Mouse (Mus musculus): ENCODE data around the gene Camsap2.

Camsap2 gene

DNA sequence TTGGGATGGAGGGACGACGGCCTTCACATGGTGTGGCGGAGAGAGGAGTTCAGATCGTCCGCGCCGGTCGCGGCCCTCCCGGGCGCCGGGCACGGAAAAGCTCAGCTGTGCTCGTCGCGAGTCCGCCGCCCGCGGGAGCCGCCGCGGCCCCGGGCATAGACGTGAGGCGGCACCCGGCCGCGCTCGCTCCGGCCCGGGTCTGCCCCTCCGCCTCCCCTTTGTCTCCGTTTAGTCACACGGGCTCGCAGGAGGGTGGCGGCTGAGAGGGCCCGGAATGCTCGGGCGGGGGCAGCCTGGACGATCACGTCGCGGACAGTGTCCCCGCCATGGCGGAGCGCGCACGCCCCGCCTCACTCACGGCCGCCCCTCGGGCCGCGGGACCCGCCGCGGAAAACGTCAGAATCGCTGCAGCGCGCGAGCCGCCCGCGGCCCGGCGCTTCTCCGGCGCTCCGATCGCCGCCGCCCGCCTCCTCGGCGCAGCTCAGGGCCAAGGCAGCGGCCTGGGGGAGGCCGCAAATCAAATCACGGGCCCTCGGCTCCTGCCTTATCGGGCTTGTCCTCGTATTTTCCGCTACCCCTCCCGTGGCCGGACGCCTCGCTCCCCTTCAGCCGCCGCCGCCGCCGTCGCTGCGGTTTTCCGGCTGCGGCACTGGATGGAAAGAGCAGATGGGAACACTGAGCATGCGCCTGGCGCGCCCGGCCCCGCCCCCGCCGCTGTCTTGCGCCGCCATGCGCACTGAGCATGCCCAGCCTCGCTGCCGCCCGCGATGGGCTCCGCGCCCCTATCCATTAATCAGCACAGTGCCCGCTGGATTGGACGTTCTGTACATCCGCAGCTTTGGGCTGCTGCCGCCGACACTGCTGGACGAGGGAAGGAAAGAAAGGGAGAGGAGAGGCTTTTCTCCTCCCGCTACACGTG is at the start of gene Camsap2:
TSS of gene Camsap2 (minus strand) at position 651 of the 919 bp plus-strand sequence.
- peak; percentile 92 to 93 for DNase-seq (ENCODE audit: low spot score in 2 of 2)

DNA sequence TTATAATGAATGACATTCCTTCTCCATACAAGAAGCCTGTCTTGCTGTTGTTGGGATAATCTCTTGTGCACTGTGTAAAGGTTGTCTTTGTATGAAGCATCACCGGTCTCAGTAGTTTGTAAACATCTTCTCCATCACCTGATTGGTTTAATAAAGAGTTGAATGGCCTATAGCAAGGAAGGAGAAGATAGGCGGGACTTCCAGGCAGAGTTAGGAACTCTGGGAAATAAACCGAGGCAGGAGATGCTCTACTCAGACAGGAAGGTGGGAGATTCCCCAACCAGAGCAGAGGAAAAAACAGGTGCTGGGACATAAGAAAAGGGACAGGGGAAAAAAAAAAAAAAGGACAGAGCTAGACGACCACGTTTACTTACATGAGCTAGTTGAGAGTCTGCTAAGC is 49.2 kb upstream of the Camsap2 start:
- DNase-seq (ENCODE audit: low spot score in 2 of 2) = no peak

GRCm38 (mm10) chr1:136394506-136394905 is 48.6 kb upstream of the Camsap2 start:
- DNase-seq (ENCODE audit: low spot score in 2 of 2) = no peak

DNA sequence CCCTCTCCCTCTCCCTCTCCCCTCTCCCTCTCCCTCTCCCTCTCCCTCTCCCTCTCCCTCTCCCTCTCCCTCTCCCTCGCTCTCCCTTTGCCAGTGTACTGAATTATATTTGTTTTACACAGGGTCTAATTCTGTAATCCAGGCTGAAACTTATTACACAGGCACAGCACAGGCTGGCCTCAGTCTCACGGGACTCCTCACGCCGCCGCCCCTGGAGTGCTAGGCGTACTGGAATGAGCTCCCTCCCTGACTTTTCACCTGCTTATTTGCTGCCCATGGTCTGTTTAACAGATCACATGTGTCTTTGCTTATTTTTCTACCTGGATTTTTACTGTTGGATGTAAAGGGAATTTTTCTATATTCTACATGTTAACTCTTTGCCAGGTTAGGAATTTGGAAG is 41.0 kb upstream of the Camsap2 start:
- DNase-seq (ENCODE audit: low spot score in 2 of 2) = no peak

GRCm38 (mm10) chr1:136381583-136381982 is 35.7 kb upstream of the Camsap2 start:
- DNase-seq (ENCODE audit: low spot score in 2 of 2) = no peak

DNA sequence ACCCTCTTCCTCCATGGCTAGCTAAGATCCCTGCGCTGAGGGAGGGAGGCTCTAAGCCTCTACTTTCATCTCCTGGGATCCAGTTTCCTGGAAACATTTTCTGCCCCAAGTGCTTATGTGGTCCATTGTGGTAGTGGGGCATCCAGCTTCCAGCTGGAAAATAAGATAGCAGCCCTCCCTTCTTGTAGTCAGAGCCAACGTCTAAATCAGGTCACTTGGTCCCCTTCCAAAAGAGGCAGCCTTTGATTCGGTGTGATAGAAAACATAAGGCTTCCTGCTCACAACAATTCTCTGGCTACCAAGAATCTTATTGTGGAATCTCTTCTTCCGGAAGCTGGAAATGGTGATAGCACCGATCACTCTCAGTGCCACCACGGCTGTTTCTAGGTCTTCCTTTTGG is 35.3 kb upstream of the Camsap2 start:
- DNase-seq (ENCODE audit: low spot score in 2 of 2) = no peak

GRCm38 (mm10) chr1:136380606-136381005 is 34.7 kb upstream of the Camsap2 start:
- DNase-seq (ENCODE audit: low spot score in 2 of 2) = no peak

DNA sequence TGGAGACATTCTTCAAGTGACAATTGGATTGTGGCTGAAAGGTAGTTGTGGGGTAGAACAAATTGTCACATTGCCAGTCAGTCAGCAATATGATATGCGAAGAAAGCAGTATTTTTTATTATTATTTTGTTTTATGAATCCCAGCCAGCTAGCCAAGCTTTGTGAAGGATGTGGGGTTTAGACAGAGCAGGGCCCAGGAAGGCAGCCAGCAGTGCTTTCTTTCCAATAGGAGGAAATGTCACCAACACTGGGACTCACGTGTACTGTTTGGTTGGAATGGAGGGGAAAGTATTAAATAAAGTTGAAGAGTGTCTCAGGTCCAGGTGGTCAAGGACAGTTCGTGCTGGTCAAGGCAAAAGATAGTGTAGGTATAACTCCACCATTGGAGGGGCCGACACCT is 34.3 kb upstream of the Camsap2 start:
- no peak for DNase-seq (ENCODE audit: low spot score in 2 of 2)

DNA sequence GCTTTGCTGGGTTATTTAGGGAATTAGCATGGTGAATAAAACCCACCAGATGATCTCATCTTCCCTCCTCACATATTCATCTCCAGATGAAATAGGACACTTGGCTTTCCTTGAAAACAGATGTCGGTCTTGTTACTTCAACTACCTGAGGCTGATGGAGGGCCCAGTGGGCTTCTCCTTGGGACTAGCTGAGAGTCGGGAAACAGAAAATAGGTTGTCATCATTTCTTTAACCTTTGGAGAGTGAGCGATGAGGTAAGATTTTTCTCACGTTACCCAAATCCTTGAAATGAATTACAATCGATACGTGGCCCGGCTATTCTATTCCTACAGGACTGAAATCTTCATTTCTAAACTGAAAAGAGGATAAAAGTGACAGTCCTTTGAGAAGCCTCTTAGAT is 33.4 kb upstream of the Camsap2 start:
- DNase-seq (ENCODE audit: low spot score in 2 of 2) = no peak

GRCm38 (mm10) chr1:136365986-136366385 is 20.1 kb upstream of the Camsap2 start:
- no peak for DNase-seq (ENCODE audit: low spot score in 2 of 2)

DNA sequence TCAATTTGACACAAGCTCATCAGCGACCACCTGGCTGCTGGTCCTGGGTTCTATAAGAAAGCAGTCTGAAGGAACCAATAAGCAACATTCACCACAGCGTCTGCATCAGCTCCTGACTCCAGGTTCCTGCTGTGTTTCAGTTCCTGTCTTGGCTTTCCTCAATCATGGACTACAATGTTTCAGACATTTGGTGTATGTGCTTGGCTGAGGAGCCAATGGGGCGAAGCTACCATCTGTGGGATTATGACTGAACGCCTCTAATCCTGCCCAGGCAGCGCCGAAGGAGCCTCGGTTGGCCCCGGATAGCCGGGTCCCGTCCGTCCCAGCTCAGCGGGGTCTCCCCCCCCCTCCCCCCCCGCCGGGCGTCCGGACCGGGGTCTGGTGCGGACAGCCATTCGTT is 18.8 kb upstream of the Camsap2 start:
- peak; percentile 46 to 84 for DNase-seq (ENCODE audit: low spot score in 2 of 2)

GRCm38 (mm10) chr1:136363035-136363434 is 17.1 kb upstream of the Camsap2 start:
- DNase-seq (ENCODE audit: low spot score in 2 of 2) = no peak

DNA sequence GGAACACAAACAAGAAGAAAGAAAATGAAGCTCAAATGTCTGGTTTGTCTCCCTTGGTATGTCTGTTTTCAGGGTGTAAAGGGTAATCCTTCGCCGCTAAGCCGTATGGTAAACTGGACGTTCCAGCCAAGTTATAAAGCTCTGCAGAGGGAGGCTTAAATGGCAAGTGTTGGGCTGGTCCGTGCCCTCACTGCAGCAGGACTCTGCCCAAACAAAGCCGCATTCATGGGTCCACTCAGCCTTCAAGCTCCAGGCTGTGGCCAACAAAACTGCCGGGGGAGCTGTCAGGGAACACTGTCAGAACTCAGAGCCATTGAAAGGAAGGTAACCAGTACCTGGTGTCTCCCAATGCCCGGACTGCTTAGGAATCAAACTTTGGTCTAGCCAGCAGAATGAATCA is 16.7 kb upstream of the Camsap2 start:
- DNase-seq (ENCODE audit: low spot score in 2 of 2) = no peak

DNA sequence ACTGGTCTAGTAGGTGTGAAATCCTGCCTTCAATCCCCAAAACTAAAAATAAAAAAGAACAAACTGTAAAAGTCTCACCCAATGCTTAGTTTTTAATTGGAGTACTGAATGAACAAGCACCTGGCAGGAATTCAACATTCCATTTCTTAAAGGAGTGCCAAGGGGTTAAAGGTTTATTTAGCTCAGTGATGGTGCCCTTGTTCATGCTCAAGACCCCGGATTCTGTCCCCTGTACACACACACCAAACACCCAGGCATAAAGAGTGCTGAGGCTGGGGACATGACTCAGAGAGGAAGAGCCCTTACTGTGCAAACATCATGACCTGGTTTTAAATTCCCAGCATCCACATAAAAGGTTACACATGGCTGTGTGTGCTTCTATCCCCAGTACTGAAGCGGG is 15.5 kb upstream of the Camsap2 start:
- no peak for DNase-seq (ENCODE audit: low spot score in 2 of 2)

GRCm38 (mm10) chr1:136360909-136361308 is 15.0 kb upstream of the Camsap2 start:
- no peak for DNase-seq (ENCODE audit: low spot score in 2 of 2)

GRCm38 (mm10) chr1:136358841-136359360 is 13.0 kb upstream of the Camsap2 start:
- DNase-seq (ENCODE audit: low spot score in 2 of 2) = no peak

GRCm38 (mm10) chr1:136355651-136356050 is 9.7 kb upstream of the Camsap2 start:
- DNase-seq (ENCODE audit: low spot score in 2 of 2) = no peak

DNA sequence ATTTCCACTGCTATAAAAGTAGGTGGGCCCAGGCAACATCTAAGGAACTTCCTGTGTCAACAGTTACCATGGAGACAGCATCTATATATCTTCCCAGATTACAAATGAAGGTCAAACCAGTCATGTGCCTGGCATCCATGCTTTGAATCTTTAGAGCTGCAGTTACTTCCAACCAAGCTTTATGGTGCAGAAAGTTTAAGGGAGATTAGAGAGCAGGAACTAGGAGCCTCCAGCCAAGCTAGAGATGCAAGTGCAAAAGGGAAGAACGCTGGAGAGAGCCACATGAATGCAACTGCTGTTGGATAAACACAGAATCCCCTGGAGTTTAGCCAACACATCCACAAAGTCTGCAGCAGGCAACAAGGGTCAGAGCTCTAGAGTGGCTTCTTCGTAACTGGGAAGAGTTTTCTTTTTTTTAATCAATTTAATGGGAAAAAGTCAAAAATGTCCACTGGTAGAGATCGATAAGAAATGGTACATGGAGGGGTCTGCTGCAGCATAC is 4.8 kb upstream of the Camsap2 start:
- DNase-seq (ENCODE audit: low spot score in 2 of 2) = no peak

DNA sequence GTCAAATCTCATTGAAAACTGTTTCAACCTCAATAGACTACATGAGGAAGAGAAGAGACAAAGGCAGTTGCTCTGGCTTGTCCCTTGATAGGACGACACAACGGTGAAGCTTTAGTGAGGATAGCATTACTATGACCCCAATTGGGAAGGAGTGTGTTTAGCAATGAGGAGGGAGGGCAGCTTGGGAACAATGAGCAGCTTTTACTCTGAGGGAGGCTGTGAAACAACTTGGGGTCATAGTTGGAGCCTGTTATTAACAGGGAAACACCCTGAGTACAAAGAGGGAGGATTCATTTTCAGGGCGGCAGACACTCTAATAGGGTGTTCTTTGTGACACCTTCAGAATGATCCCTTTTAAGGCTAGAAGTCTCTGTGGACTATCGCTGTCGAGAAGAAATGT is 2.2 kb upstream of the Camsap2 start:
- no peak for DNase-seq (ENCODE audit: low spot score in 2 of 2)

- no peak for DNase-seq (ENCODE audit: low spot score in 2 of 2)
Observed at GRCm38 (mm10) chr1:136347140-136347539, 1.2 kb upstream of the Camsap2 start.

- DNase-seq (ENCODE audit: low spot score in 2 of 2) = no peak
Observed at GRCm38 (mm10) chr1:136346373-136347035, 600 bp upstream of the Camsap2 start.

DNA sequence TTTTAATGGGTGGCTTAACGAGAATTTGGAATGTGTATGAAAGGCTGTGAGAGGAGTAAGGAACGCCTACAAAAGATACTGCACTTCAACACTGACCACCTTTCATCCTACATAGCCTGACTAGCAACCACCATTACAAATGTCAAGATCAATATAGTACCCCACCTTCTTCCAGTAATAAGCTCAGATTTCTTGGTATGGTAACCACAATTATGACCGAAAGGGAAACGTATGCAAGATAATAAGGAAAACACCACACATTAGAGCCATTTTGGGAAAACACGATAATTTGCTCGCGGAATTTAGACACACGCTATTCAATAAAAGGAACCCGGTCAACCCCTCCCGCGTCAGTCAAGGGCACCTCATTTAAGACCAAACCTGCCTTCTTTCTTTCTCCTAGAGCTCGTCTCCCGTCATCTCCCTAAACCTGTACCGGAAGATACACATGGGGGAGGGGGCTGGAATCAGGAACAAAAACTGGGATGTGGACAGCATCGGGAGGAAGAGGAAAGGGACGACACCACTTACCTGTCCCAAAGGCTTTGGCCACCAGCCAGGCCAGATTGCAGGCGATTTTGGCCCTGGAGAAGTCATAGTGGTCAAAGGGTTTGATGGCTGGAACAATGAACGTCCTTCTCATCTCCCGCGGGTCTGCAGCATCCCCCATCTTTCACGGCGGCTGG is 993 bp downstream of the Camsap2 start:
- no peak for DNase-seq (ENCODE audit: low spot score in 2 of 2)
